Mouse (Mus musculus) lung, adult 2 months (tissue): Measurements from ENCODE around the gene Clca4b.

ENCODE experiments used
- CTCF ChIP-seq: fragments of 200-500 bp; IDR thresholded peaks from 2 replicates; pipeline ENCODE4 v1.5.1; 2011; ENCODE audit warnings: mild to moderate bottlenecking, low read length, control low read depth; ENCODE audit not compliant: insufficient read depth
- POLR2A ChIP-seq: fragments of 200-500 bp; IDR thresholded peaks from 2 replicates; pipeline ENCODE4 v1.6.1; 2011; ENCODE audit warnings: low read depth, mild to moderate bottlenecking, control low read depth, low read length, borderline replicate concordance; ENCODE audit errors: extremely low read depth

DNA sequence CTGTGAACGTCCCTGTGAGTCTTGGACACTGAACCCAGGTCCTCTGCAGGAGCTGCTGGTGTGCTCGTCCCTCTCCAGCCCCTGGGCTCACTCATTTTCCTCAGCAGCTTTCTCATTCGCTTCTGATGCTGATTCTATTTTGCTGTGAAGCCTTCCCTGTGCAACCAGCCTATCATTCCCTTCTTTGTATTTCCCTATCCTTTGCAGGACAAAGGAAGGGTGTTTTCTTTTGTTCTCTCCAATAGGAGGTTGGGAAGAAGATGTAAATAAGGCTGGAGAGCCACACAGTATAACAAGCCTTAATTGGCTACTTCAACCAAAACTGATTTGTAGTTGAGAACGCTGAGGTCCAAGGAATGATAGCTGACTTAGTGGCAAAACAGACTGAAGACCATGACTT, 45.3 kb upstream of the Clca4b start:
- no peak for TF ChIP-seq POLR2A
- TF ChIP-seq CTCF: no peak
